Mouse (Mus musculus): ENCODE data around the gene Tmem176b.

Gene Tmem176b

GRCm38 (mm10) chr6:48801897-48802296, 39.4 kb downstream of the Tmem176b start:
- DNase-seq (ENCODE audit: low read depth, low spot score): no peak

GRCm38 (mm10) chr6:48787867-48788266, 53.4 kb downstream of the Tmem176b start:
- DNase-seq (ENCODE audit: low read depth, low spot score): no peak

DNA sequence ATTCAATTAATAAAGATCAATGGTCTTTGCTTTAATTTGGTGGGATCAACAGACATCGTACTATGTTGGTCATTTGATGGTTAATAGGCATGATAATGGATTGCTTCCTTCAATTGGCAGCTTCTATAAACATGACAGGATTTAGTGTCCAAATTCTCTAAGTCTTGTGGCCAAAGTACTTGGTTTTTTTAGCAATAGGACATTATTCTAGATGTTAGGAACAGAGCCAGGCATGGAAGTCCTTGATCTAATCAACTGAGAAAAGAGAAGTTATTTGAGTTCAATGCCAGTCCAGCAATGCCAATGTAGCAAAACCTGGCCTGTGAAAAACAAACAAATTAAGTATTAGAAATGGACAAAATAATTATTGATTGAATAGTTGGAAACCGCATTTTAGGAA, 55.7 kb downstream of the Tmem176b start:
- DNase-seq (ENCODE audit: low read depth, low spot score): no peak

DNA sequence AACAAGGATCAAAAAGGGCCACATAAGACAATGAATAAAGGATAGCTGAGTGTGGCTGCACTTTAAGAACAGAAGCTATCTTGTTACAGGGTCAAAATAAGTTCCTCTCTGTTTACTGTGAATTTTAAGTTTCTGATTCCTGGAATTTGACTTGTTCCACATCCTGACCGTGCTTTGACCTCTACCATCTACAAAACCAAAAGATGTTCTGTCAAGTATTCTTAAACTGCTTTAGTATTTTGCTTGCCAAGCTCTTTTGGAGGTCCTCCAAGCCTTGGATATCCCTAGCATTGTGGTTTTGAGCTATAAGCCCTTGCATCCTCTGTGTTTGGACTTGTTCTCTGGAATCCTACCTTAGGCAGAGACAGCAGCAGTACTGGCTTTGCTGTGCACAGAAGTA, 56.1 kb downstream of the Tmem176b start:
- no peak for DNase-seq (ENCODE audit: low read depth, low spot score)

- DNase-seq (ENCODE audit: low read depth, low spot score): no peak
These were observed 56.9 kb downstream of the Tmem176b start for GRCm38 (mm10) chr6:48784406-48784805.

All from R1 (cell line).